Mouse (Mus musculus) liver, adult 2 months (tissue): ENCODE results near the gene Sh3glb1.

ENCODE experiments used
- CTCF ChIP-seq: fragments of 200-500 bp; IDR thresholded peaks from 2 replicates; pipeline ENCODE4 v1.5.1; 2011; ENCODE audit warnings: low read depth, low read length, control low read depth
- POLR2A ChIP-seq: fragments of 200-500 bp; IDR thresholded peaks from 2 replicates; pipeline ENCODE4 v1.6.1; 2011; ENCODE audit warnings: low read length, control low read depth; ENCODE audit not compliant: insufficient read depth; ENCODE audit errors: extremely low read depth

GRCm38 (mm10) chr3:144681542-144681941, 38.6 kb downstream of the Sh3glb1 start:
- TF ChIP-seq CTCF, result no peak
- TF ChIP-seq POLR2A, result no peak
